Mouse (Mus musculus) liver, adult 10 weeks (tissue): ENCODE results near the gene Spsb1. TPM values are rescaled to one million over a fixed set of nuclear protein-coding genes. Genes with fewer than 3 reads are reported as not detected.

Experiments
- polyA plus RNA-seq: library from polyadenylated mRNA; stranded (reverse); fragments of 350-450 nt; fragmentation: Illumina TruSeq; extraction: RNeasy Lipid Tissue Mini Kit (QIAGEN cat#74804); gene quantifications from one replicate; pipeline ENCODE4 v1.2.3, GENCODE M21; 2014; ENCODE audit warnings: low read depth, low replicate concordance

Gene Spsb1
- 0.16 TPM for polyA plus RNA-seq

DNA sequence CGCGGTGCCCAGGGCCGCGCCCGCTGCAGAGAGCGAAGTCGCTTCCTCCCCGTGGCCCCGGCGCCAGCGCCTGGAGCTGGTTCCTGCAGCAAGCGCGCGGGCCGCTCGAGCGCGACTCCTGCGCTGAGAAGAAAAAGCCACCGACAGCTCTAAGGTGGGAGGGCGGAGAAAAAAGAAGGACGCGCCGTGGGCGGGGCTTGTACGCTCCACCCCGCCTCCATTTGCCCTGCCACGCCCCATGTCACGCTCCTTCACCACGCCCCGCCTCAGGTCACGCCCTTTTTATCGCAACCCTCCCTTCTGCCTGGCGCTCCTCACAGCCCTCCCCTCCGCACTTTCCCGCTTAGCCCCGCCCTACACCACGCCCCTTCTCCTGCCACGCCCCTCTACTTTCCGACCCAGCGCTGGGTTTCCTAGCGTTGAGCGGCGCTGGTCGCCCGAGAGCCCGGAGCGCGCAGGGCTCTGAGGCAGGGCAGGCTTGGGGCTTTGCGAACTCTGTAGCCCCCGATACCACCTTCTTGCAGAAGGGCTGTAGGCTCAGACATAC is at the start of gene Spsb1:
Gene Spsb1, minus strand, starts transcription at position 151 of the 547 bp plus-strand sequence.

Other genes starting within 250 kb of the Spsb1 start
- 0.93 TPM for gene Tmem201, start 217.0 kb downstream of the Spsb1 start, polyA plus RNA-seq
- gene Slc25a33, start 180.8 kb downstream of the Spsb1 start, polyA plus RNA-seq, result 5.5 TPM
- 36.9 TPM for gene H6pd, start 54.0 kb upstream of the Spsb1 start, polyA plus RNA-seq
- gene Gpr157, start 132.3 kb upstream of the Spsb1 start, polyA plus RNA-seq, result 0.77 TPM
- gene Slc2a5, start 164.2 kb upstream of the Spsb1 start, polyA plus RNA-seq, result 1.0 TPM
- gene Slc2a7, start 193.9 kb upstream of the Spsb1 start, polyA plus RNA-seq, result not detected
- gene Car6, start 246.3 kb upstream of the Spsb1 start, polyA plus RNA-seq, result not detected